Mouse (Mus musculus) thymus, adult 2 months (tissue): ENCODE results near the gene Xpnpep1. TPM values are rescaled to one million over a fixed set of nuclear protein-coding genes. Genes with fewer than 3 reads are reported as not detected.

Experiments
- DNase-seq: peaks from one replicate; pipeline ENCODE4 v3.0.0; 2021
- H3K27ac ChIP-seq: fragments of 200-500 bp; 2 replicates; pipeline ENCODE4 v1.5.1; 2012; ENCODE audit warnings: low read length, control low read depth; ENCODE audit not compliant: control insufficient read depth, insufficient read depth
- H3K27me3 ChIP-seq: fragments of 200-500 bp; 2 replicates; pipeline ENCODE4 v1.6.1; 2012; ENCODE audit warnings: mild to moderate bottlenecking, low read length, moderate library complexity, mixed read lengths; ENCODE audit not compliant: control insufficient read depth, insufficient read depth
- H3K36me3 ChIP-seq: fragments of 200-500 bp; 2 replicates; pipeline ENCODE4 v1.6.1; 2012; ENCODE audit warnings: mild to moderate bottlenecking, low read length, moderate library complexity; ENCODE audit not compliant: control insufficient read depth, insufficient read depth
- H3K4me1 ChIP-seq: fragments of 200-500 bp; replicated peaks from 2 replicates; pipeline ENCODE4 v1.6.1; 2012; ENCODE audit warnings: low read length; ENCODE audit not compliant: control insufficient read depth, insufficient read depth
- H3K4me3 ChIP-seq: fragments of 200-500 bp; 2 replicates; pipeline ENCODE4 v1.5.1; 2012; ENCODE audit warnings: mild to moderate bottlenecking, low read length, control low read depth, moderate library complexity; ENCODE audit not compliant: control insufficient read depth, insufficient read depth
- CTCF ChIP-seq: fragments of 200-500 bp; IDR thresholded peaks from 2 replicates; pipeline ENCODE4 v1.5.1; 2012; ENCODE audit warnings: mild to moderate bottlenecking, control low read depth, low read length, moderate library complexity, borderline replicate concordance; ENCODE audit not compliant: control insufficient read depth, poor library complexity, insufficient read depth; ENCODE audit errors: extremely low read depth
- POLR2A ChIP-seq: fragments of 200-500 bp; IDR thresholded peaks from 2 replicates; pipeline ENCODE4 v1.6.1; 2012; ENCODE audit warnings: mild to moderate bottlenecking, low read length, control low read depth, moderate library complexity; ENCODE audit not compliant: control insufficient read depth, poor library complexity, insufficient read depth; ENCODE audit errors: extremely low read depth
- WGBS: fragments of 180-500 bp; shearing (Covaris S2); methylation state at CpG from one replicate; pipeline ENCODE4 v1.1.7; 2018; 5-methylcytosine and 5-hydroxymethylcytosine counted together
- polyA plus RNA-seq: library from polyadenylated mRNA; depleted of rRNA; stranded (reverse); fragments of >200 nt; gene quantifications from 2 replicates; pipeline ENCODE4 v1.2.3, GENCODE M21; 2012

Xpnpep1 gene
- polyA plus RNA-seq, 1 experiment: 49.6 TPM

DNA sequence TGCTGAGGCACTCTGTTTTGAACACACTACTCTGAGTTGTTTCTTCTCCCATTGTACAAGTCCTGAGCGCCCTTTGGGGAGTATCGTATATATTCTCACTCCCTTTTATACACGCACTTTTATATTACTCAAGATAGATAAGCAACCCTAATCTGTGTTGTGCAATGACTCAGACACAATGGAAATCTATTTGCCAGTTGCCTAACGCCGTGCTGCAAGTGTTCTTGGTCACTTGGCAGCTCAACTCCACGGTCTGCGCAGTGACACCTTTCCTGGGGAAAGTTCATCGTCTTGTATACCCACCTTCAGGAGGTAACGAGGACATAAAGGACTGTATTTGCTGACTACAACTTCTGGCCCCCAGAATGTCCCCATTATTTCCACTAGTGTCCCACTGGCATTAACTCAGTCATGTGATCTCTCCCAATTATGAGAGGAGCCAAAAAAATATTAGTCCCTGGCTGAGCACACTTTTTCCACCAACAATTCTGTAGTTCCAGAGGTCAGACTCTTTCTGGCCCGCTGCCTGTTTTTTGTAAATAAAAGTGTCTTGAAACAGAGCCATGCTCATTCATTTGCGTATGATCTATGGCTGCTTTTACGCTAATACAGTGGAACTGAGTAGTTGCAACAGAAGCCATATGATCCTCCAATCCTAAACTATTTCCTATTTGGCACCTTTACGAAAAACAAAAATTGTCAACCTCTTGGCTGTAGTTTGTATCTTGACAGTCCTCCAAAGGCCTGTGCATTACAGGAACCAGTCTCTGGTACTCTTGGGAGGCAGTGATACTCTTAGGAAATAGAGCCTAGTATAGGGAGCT lies 35.1 kb upstream of the Xpnpep1 start:
- no peak overlapping the region for H3K27ac ChIP-seq
- no peak for TF ChIP-seq CTCF
- TF ChIP-seq POLR2A: no peak

DNA sequence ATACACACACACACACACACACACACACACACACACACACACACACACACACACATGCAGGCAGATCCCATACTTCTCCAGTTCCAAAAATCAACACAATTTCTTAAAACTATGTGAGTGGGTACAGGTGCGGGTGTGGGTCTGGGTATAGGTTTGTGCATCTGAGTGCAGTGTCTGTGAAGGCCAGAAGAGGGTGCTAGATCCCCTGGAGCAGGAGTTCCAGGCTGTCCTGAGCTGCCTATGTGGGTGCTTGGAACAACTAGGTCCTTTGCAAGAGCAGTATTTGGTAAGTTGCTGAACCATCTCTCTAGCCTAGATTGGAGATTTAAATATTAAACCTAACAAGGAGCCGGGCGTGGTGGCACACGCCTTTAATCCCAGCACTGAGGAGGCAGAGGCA lies 33.5 kb upstream of the Xpnpep1 start:
- Histone ChIP-seq H3K27me3 (no peaks in the 10 kb centered on the region), H3K4me1 (no peaks in the 10 kb centered on the region), H3K4me3 (no peak overlapping the region), H3K27ac (no peak overlapping the region), H3K36me3 (no peaks in the 10 kb centered on the region)
- no peak for DNase-seq
- WGBS: over 99% methylated on average over 4 of the region's 4 CpGs
- TF ChIP-seq CTCF (no peak), POLR2A (no peak)

More for the DNA sequence above, 35.1 kb upstream of the Xpnpep1 start:
- no peak for DNase-seq
- no peak overlapping the region for H3K4me3 ChIP-seq
- H3K27me3 ChIP-seq: no peaks in the 10 kb centered on the region
- no peaks in the 10 kb centered on the region for H3K36me3 ChIP-seq
- peaks cover 3% of the 10 kb centered on the region; the same call in 1 of the 2 replicates for H3K4me1 ChIP-seq
- 91% methylated on average over 13 of the region's 13 CpGs for WGBS

GRCm38 (mm10) chr19:53072406-53072805 lies 32.4 kb upstream of the Xpnpep1 start:
- no peak overlapping the region for H3K4me3 ChIP-seq
- H3K36me3 ChIP-seq: no peaks in the 10 kb centered on the region
- DNase-seq: no peak
- no peak for TF ChIP-seq POLR2A
- no peak for TF ChIP-seq CTCF
- 90% methylated on average over 5 of the region's 5 CpGs for WGBS
- no peak overlapping the region for H3K27ac ChIP-seq
- H3K27me3 ChIP-seq: no peaks in the 10 kb centered on the region
- H3K4me1 ChIP-seq: no peaks in the 10 kb centered on the region

- H3K4me3 ChIP-seq: no peak overlapping the region
- no peak overlapping the region for H3K27ac ChIP-seq
These were observed 31.6 kb upstream of the Xpnpep1 start for GRCm38 (mm10) chr19:53071651-53072050.

GRCm38 (mm10) chr19:53070870-53071269 lies 30.9 kb upstream of the Xpnpep1 start:
- Histone ChIP-seq H3K36me3 (no peaks in the 10 kb centered on the region), H3K27ac (no peak overlapping the region), H3K4me1 (no peaks in the 10 kb centered on the region), H3K27me3 (no peaks in the 10 kb centered on the region), H3K4me3 (no peak overlapping the region)
- TF ChIP-seq POLR2A: no peak
- no peak for DNase-seq
- WGBS: 81% methylated on average over 4 of the region's 4 CpGs

More at GRCm38 (mm10) chr19:53071651-53072050, 31.6 kb upstream of the Xpnpep1 start:
- DNase-seq: no peak
- no peaks in the 10 kb centered on the region for H3K36me3 ChIP-seq
- no peaks in the 10 kb centered on the region for H3K27me3 ChIP-seq
- TF ChIP-seq CTCF (no peak), POLR2A (no peak)
- 84% methylated on average over 5 of the region's 5 CpGs for WGBS
- H3K4me1 ChIP-seq: no peaks in the 10 kb centered on the region

- H3K36me3 ChIP-seq: no peaks in the 10 kb centered on the region
- WGBS: 83% methylated on average over 3 of the region's 3 CpGs
These were observed 29.4 kb upstream of the Xpnpep1 start for GRCm38 (mm10) chr19:53069451-53069850.

More at GRCm38 (mm10) chr19:53069451-53069850, 29.4 kb upstream of the Xpnpep1 start:
- no peak overlapping the region for H3K27ac ChIP-seq
- TF ChIP-seq POLR2A: no peak
- TF ChIP-seq CTCF: no peak
- no peak for DNase-seq
- no peaks in the 10 kb centered on the region for H3K27me3 ChIP-seq
- H3K4me3 ChIP-seq: no peak overlapping the region
- H3K4me1 ChIP-seq: no peaks in the 10 kb centered on the region
